Mouse (Mus musculus) testis, adult 2 months (tissue): ENCODE data around the gene Azin2.

Source experiments
- CTCF ChIP-seq: fragments of 200-500 bp; IDR thresholded peaks from 2 replicates; pipeline ENCODE4 v1.5.1; 2012; ENCODE audit warnings: low read depth, mild to moderate bottlenecking, inconsistent platforms, low read length, moderate library complexity; ENCODE audit not compliant: control insufficient read depth, insufficient read depth, insufficient replicate concordance
- POLR2A ChIP-seq: fragments of 200-500 bp; IDR thresholded peaks from 2 replicates; pipeline ENCODE4 v1.6.1; 2012; ENCODE audit warnings: low read depth, mild to moderate bottlenecking, inconsistent platforms, low read length, moderate library complexity; ENCODE audit not compliant: control insufficient read depth

- TF ChIP-seq POLR2A (no peak), CTCF (no peak)
Observed at GRCm38 (mm10) chr4:128905251-128905650, 57.0 kb downstream of the Azin2 start.
